Mouse (Mus musculus): Measurements from ENCODE around the gene Gm10377.
"Not testable (repeated sequence)": the region's sequence is repeated elsewhere in the genome, so short reads cannot be mapped to it uniquely, and the experiment has no call there.

Gene Gm10377

GRCm38 (mm10) chr14:42797887-42798286 lies at the start of gene Gm10377:
Gene Gm10377, minus strand, starts transcription at chr14:42797987.
- not testable (repeated sequence) for DNase-seq (ENCODE audit: low read depth)

GRCm38 (mm10) chr14:42768721-42769120 lies 29.1 kb downstream of the Gm10377 start, which contains the start of gene Gm3015:
Gene Gm3015, minus strand, starts transcription at chr14:42768821.
- DNase-seq (ENCODE audit: low read depth) = not testable (repeated sequence)
